Mouse (Mus musculus) MEL (cell line): ENCODE measurements around the gene Ltn1.

Source experiments
- CTCF ChIP-seq, 3 experiments: IDR thresholded peaks in 2 of 3; conservative IDR thresholded peaks in 1 of 3; 2 replicates each; pipeline ENCODE4 v1.5.1; 2011 to 2012; ENCODE audit warnings: low read length in 3 of 3, low read depth in 2 of 3, mild to moderate bottlenecking in 2 of 3, improper control_type of control experiment in 1 of 3, inconsistent platforms in 1 of 3, mixed read lengths in 1 of 3, moderate library complexity in 1 of 3; ENCODE audit not compliant: control insufficient read depth in 1 of 3, insufficient read depth in 1 of 3, poor library complexity in 1 of 3, severe bottlenecking in 1 of 3
- MAX ChIP-seq: IDR thresholded peaks from 2 replicates; pipeline ENCODE4 v1.6.1; 2011; ENCODE audit warnings: low read length, improper control_type of control experiment
- POLR2AphosphoS5 ChIP-seq: IDR thresholded peaks from 2 replicates; pipeline ENCODE4 v1.6.1; 2012; ENCODE audit warnings: low read depth, borderline replicate concordance, mild to moderate bottlenecking, inconsistent platforms, low read length, moderate library complexity, mixed read lengths
- RCOR1 ChIP-seq: IDR thresholded peaks from 2 replicates; pipeline ENCODE4 v1.6.1; 2012; ENCODE audit warnings: low read depth, mild to moderate bottlenecking, inconsistent platforms, low read length, improper control_type of control experiment
- ZC3H11A ChIP-seq: IDR thresholded peaks from 2 replicates; pipeline ENCODE4 v1.6.1; 2012; ENCODE audit warnings: low read depth, mild to moderate bottlenecking, inconsistent platforms, low read length, improper control_type of control experiment
- ZNF384 ChIP-seq: IDR thresholded peaks from 2 replicates; pipeline ENCODE4 v1.6.1; 2012; ENCODE audit warnings: low read depth, mild to moderate bottlenecking, inconsistent platforms, low read length, improper control_type of control experiment

DNA sequence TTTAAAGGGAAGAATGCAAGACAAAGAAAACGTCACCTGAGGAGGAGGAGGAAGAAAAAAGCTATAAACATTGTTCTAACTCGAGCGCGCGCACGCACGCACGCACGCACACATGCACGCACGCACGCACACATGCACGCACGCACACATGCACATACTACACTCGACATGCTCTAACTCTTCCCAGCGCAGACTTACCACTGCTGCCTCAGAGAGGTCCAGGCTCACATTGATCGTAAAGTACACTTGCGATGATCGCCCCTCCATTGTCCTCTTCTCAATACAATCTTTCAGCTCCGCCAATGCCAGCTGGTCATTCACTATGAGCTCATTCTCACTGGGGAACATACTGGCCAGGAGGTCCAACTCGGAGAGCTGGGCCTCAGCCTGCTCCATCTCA lies 4.7 kb upstream of the Ltn1 start:
- TF ChIP-seq POLR2AphosphoS5 (no peak), ZNF384 (no peak), CTCF (IDR thresholded peaks at IDR 0.05 in 2 of 3, conservative IDR thresholded peaks at IDR 0.05 in 1 of 3; ENCODE audit: control insufficient read depth in 1 of 3, insufficient read depth in 1 of 3, low read depth in 2 of 3, low read length in 3 of 3, poor library complexity in 1 of 3, severe bottlenecking in 1 of 3) (no peak), MAX (no peak), RCOR1 (no peak), ZC3H11A (no peak)
